Mouse (Mus musculus) adrenal gland, adult (tissue): ENCODE data around the gene Timm8a2.

Experiments used
- DNase-seq, 2 experiments: peaks; one replicate each; pipeline ENCODE4 v3.0.0; 2022 to 2023; ENCODE audit warnings: low spot score in 1 of 2; ENCODE audit not compliant: inconsistent age in 2 of 2

Timm8a2 gene

GRCm38 (mm10) chr14:122034451-122034850 is at the start of gene Timm8a2:
Timm8a2 (plus strand) TSS chr14:122034674.
- no peak for DNase-seq

- DNase-seq, result no peak
Measured at GRCm38 (mm10) chr14:121985477-121985876, 49.0 kb upstream of the Timm8a2 start.

DNA sequence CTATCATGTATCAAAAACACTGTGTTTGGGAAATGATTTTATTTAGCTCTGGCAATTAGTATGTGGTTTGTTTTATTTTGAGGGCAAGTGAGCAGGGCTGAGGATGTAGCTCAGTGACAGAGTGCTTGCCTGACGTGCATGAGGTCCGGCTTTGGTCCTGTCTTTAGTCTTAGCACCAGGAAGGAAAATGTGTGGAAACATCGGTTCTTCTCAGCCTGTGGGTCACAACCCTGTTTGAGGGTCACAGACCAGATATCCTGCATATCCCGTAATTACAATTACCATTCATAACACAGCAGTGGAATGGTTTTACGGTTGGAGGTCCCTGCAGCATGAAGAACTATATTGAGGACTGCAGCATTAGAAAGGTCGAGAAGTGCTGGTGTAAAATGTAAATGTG is 48.4 kb upstream of the Timm8a2 start:
- DNase-seq, result no peak

DNA sequence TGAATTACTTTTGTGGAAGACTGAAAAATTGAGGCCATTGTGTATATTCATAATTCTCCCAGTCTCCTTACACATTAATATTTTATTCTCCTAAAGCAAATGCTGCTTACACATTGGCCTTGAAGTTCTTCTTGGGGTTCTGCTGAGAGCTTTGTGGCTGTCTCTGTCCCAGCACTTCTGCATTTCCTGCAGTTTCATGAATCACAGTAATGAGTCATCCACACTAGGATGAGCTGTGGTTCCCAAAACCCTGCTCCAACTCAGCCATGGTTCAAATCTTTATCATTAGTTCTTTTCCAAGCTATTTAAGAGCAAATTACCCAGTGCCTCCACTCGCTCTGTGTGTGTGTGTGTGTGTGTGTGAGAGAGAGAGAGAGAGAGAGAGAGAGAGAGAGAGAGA is 47.2 kb upstream of the Timm8a2 start:
- peak in 1 of 2 experiments; percentile 53 for DNase-seq

DNA sequence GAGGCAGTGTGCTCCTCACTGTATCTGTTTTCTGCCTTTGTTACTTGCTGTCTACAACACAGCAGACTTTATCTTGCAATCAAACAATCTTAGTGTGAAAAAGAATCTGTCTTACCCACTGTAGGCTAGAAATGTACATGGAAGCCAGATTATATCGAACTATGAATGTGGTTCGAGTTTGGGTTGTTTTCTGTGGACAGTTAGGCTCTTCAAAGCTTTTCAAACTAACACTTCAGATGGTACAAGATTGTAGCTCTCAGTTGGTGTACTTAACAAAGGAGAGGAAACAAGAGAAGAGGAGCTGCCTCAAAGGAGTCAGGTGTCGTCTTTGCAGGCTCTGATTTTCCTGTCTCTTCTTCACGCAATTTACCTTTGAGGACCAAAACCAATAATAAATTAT is 46.8 kb upstream of the Timm8a2 start:
- DNase-seq, result no peak

DNA sequence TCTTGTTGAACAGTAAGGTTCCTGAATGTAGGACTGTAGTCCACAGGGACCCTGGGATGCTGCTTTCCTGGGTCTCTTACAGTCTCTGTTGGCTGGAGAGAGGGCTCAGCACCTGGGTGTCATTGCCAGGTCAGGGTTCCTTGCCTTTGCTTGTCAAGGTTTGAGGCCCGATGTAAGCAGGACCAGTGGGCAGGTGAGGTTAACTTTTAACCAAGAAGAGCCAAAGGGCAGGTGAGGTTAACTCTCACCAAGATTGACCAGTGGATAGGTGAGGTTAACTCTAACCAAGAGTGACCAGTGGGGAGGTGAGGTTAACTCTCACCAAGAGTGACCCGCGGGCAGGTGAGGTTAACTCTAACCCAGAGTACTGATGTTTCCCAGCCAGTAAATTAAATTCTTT is 45.1 kb upstream of the Timm8a2 start:
- DNase-seq, result no peak

GRCm38 (mm10) chr14:121989869-121990268 is 44.6 kb upstream of the Timm8a2 start:
- DNase-seq, result no peak

DNA sequence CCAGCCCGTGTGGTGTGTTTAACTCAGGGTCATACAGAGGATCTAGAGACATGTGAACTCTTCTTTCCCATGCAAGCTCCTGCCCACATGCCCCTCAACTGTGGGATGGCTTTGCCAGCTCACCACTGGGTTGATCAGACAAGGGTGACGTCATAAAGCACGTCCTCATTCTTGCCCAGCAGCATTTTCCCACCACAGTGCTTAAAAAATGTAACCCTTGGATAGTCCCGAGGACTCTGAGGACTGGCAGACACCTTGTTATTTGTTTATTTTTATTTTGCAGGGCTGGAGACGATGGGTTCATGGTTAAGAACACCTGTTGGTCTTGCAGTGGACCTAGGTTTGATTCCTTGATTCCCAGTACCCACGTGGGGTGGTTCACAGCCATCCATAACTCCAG is 43.6 kb upstream of the Timm8a2 start:
- no peak for DNase-seq

GRCm38 (mm10) chr14:121991921-121992320 is 42.6 kb upstream of the Timm8a2 start:
- DNase-seq, result no peak

DNA sequence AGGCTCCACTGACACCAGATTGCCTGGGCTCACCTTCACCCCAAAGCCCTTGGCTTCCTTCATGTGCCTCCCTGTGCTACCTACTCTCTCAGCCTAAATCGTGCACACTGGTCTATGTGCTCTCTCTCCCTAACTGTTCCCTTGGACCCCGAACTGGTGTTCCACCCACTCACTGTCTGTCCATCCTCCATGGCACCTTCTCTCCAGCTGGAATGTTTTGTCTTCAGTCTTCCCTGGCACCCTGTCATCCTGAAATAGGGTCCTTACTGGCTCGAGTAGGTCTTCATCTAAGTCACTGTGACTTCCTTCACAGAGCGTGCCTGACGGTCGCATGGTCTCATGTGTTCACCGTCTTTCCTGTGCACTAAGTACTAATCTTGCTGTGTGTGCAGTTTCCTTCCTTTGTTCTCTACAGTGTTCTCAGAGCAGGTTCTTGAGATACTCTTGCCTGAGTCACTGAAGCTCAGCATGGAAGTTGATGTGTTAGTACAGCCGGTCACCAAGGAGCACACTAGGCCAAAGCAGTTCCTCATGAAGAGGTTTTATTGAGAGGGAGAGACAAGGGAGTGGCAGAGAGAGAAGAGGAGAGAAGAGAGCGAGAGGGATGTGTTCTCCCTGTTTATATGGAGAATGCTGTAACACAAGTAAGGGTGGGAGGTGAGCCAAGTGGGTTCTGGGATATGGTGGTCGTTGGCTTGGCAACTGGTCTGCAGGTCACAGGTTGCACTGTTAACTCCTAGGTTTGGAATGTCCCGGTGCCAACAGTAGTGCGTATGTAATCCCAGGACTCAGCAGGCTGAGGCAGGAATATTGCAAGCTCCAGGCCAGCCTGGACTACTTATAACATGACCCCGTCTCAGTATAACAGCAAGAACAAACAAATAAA is 41.8 kb upstream of the Timm8a2 start:
- DNase-seq, result no peak

- no peak for DNase-seq
Measured at GRCm38 (mm10) chr14:121993616-121994015, 40.9 kb upstream of the Timm8a2 start.

- no peak for DNase-seq
Measured at GRCm38 (mm10) chr14:121994171-121994700, 40.2 kb upstream of the Timm8a2 start.

- no peak for DNase-seq
Measured at GRCm38 (mm10) chr14:121994846-121995556, 39.5 kb upstream of the Timm8a2 start.

- no peak for DNase-seq
Measured at GRCm38 (mm10) chr14:121995557-121995870, 39.0 kb upstream of the Timm8a2 start.

GRCm38 (mm10) chr14:121996786-121997185 is 37.7 kb upstream of the Timm8a2 start:
- DNase-seq, result peak; percentile 41 to 70

GRCm38 (mm10) chr14:121999455-121999854 is 35.0 kb upstream of the Timm8a2 start:
- no peak for DNase-seq

GRCm38 (mm10) chr14:122000346-122001105 is 33.9 kb upstream of the Timm8a2 start:
- no peak for DNase-seq

GRCm38 (mm10) chr14:122002224-122002623 is 32.2 kb upstream of the Timm8a2 start:
- no peak for DNase-seq

DNA sequence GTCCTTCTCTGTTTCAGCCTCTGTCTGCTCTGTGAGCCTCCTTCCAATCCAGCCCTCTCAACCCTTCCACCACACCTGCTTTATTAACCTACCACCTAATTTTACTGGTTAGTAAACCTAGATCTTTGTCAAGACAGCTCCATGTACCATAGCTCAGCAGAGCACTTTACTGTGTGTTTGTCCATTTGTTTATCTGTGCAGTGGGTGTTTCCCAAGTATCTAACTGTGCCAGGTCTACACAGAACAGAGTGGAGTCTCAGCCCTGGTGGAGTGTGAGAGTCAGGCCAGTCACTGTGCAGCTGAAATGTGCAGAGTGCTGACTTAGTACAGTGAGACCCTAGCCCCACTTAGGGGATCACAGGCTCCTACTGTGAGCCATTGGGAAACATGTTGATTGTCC is 30.7 kb upstream of the Timm8a2 start:
- DNase-seq, result no peak

DNA sequence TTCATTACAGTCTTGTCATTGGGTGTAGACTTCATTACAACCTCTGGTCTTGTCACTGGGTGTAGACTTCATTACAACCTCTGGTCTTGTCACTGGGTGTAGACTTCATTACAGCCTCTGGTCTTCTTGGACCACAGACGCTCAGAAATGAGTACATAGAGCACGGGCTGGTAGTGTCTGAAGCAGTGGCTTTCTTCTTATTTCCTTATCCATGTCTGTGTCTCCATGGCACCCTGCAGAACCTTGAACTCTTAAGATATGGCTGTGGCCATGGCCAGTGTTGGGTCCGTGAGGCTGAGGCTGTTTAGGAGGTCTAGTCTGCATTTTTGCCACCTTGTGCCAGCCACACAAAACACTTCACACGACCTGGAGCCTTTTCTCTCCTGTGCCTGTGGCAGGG is 26.2 kb upstream of the Timm8a2 start:
- DNase-seq, result no peak

GRCm38 (mm10) chr14:122009502-122009901 is 25.0 kb upstream of the Timm8a2 start:
- DNase-seq, result no peak
